Mouse (Mus musculus) hindbrain, embryonic 10.5 days (tissue): Measurements from ENCODE around the gene Zfp358. TPM values are rescaled to one million over a fixed set of nuclear protein-coding genes. Genes with fewer than 3 reads are reported as not detected.

Experiments
- DNase-seq: peaks from one replicate; pipeline ENCODE4 v3.0.0-alpha.2; 2017; ENCODE audit warnings: low spot score
- H3K27ac ChIP-seq: fragments of 300-500 bp; sonication (generic); 2 replicates; pipeline ENCODE4 v1.5.1; 2016; ENCODE audit warnings: mild to moderate bottlenecking, moderate library complexity
- H3K27me3 ChIP-seq: fragments of 300-500 bp; sonication (generic); 2 replicates; pipeline ENCODE4 v1.6.1; 2016; ENCODE audit warnings: mild to moderate bottlenecking; ENCODE audit not compliant: poor library complexity, insufficient read depth, severe bottlenecking
- H3K36me3 ChIP-seq: fragments of 300-500 bp; sonication (generic); 2 replicates; pipeline ENCODE4 v1.6.1; 2016; ENCODE audit warnings: mild to moderate bottlenecking, moderate library complexity
- H3K4me1 ChIP-seq: fragments of 300-500 bp; sonication (generic); replicated peaks from 2 replicates; pipeline ENCODE4 v1.6.1; 2016; ENCODE audit warnings: mild to moderate bottlenecking
- H3K4me3 ChIP-seq: fragments of 300-500 bp; sonication (generic); 2 replicates; pipeline ENCODE4 v1.5.1; 2016; ENCODE audit warnings: mild to moderate bottlenecking, moderate library complexity
- H3K9me3 ChIP-seq: fragments of 300-500 bp; sonication (generic); 2 replicates; pipeline ENCODE4 v1.6.1; 2016; ENCODE audit warnings: mild to moderate bottlenecking, moderate library complexity
- WGBS: fragments of 180-500 bp; shearing (Covaris S2); methylation state at CpG from one replicate; pipeline ENCODE4 v1.1.7; 2016; 5-methylcytosine and 5-hydroxymethylcytosine counted together
- polyA plus RNA-seq: library from polyadenylated mRNA; unstranded; fragments of >200 nt; fragmentation: Nextera tagmentation; extraction: Ambion mirVana; gene quantifications from 2 replicates; pipeline ENCODE4 v1.2.1, GENCODE M21; 2016

The Zfp358 gene
- polyA plus RNA-seq, 1 experiment from 2014 or later = 98.1 TPM

GRCm38 (mm10) chr8:3480221-3480785, 12.6 kb upstream of the Zfp358 start:
- 80% methylated on average over 4 of the region's 4 CpGs for WGBS
- H3K4me3 ChIP-seq = no peak overlapping the region
- H3K4me1 ChIP-seq = peaks cover 6% of the 10 kb centered on the region; the same call in 1 of the 2 replicates
- DNase-seq = no peak
- no peak overlapping the region for H3K27ac ChIP-seq
- H3K36me3 ChIP-seq = no peaks in the 10 kb centered on the region
- no peaks in the 10 kb centered on the region for H3K9me3 ChIP-seq
- peaks cover 24% of the 10 kb centered on the region for H3K27me3 ChIP-seq

- no peak for DNase-seq
- Histone ChIP-seq H3K9me3 (no peaks in the 10 kb centered on the region), H3K4me3 (no peak overlapping the region), H3K27me3 (peaks cover 11% of the 10 kb centered on the region), H3K4me1 (no peaks in the 10 kb centered on the region), H3K36me3 (no peaks in the 10 kb centered on the region), H3K27ac (no peak overlapping the region)
- WGBS = 70% methylated on average over 5 of the region's 5 CpGs
Observed at GRCm38 (mm10) chr8:3481605-3482004, 11.3 kb upstream of the Zfp358 start.

GRCm38 (mm10) chr8:3482240-3482740, 10.6 kb upstream of the Zfp358 start:
- H3K4me1 ChIP-seq = no peaks in the 10 kb centered on the region
- no peaks in the 10 kb centered on the region for H3K36me3 ChIP-seq
- H3K27me3 ChIP-seq = peaks cover 6% of the 10 kb centered on the region; the same call in 1 of the 2 replicates
- DNase-seq = no peak
- no peak overlapping the region for H3K27ac ChIP-seq
- no peak overlapping the region for H3K4me3 ChIP-seq
- WGBS = 91% methylated on average over 22 of the region's 22 CpGs
- H3K9me3 ChIP-seq = no peaks in the 10 kb centered on the region; the same call in 1 of the 2 replicates

DNA sequence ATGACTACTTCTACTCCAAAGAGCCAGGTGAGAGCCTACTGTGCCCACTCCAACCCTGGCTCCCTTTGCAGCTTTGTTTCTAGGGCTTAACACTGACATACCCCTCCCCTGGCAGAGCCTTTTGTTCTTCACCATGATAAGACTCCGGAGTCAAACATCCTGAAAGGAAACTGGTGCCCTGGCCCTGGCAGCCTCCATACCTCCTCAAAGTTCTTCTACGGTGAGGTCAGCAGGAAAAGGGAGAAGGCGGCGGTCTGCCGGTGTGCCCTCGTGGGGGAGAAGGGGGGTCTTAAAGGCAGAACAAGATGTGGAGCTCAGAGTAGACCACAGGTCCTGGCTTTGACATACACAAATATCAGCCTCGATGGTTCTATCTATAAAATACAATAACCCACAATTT, 9.4 kb upstream of the Zfp358 start:
- Histone ChIP-seq H3K4me3 (no peak overlapping the region), H3K4me1 (no peaks in the 10 kb centered on the region), H3K36me3 (no peaks in the 10 kb centered on the region), H3K27me3 (no peaks in the 10 kb centered on the region), H3K27ac (no peak overlapping the region), H3K9me3 (no peaks in the 10 kb centered on the region; the same call in 1 of the 2 replicates)
- DNase-seq = no peak
- 83% methylated on average over 7 of the region's 7 CpGs for WGBS

GRCm38 (mm10) chr8:3485192-3485591, 7.7 kb upstream of the Zfp358 start:
- no peaks in the 10 kb centered on the region for H3K36me3 ChIP-seq
- WGBS = 23% methylated on average over 5 of the region's 5 CpGs
- H3K4me3 ChIP-seq = no peak overlapping the region

DNA sequence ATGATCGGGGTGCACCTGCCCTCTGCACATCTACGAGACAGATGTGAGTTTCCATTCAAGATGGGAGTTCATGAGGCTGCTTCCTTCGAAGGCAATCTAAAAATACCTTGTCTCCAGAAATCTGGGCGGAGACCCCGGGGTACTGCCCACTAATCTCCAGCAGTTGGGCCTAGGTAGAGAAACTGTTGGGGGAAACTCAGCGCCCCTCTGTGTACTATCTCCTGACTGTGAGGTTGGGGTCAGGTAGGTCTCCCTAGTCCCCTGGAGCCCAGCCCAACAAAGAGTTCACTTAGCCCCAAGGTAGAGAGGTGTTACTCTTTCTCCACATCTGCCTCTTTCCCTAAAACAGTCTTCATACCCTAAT, 889 bp downstream of the Zfp358 start:
- no peak for DNase-seq
- H3K4me3 ChIP-seq = peak overlapping the region; percentile 89
- WGBS = 50% methylated on average over 6 of the region's 6 CpGs
- H3K9me3 ChIP-seq = peaks cover 26% of the 10 kb centered on the region
- H3K4me1 ChIP-seq = peaks cover 21% of the 10 kb centered on the region
- peaks cover 45% of the 10 kb centered on the region for H3K36me3 ChIP-seq
- peak overlapping the region; percentile 99 for H3K27ac ChIP-seq
- H3K27me3 ChIP-seq = no peaks in the 10 kb centered on the region

More at GRCm38 (mm10) chr8:3485192-3485591, 7.7 kb upstream of the Zfp358 start:
- no peak for DNase-seq
- H3K27ac ChIP-seq = no peak overlapping the region
- H3K9me3 ChIP-seq = no peaks in the 10 kb centered on the region; the same call in 1 of the 2 replicates
- no peaks in the 10 kb centered on the region for H3K4me1 ChIP-seq
- no peaks in the 10 kb centered on the region for H3K27me3 ChIP-seq

- Histone ChIP-seq H3K4me1 (peaks cover 27% of the 10 kb centered on the region), H3K4me3 (no peak overlapping the region), H3K9me3 (peaks cover 26% of the 10 kb centered on the region), H3K27ac (no peak overlapping the region), H3K27me3 (no peaks in the 10 kb centered on the region), H3K36me3 (peaks cover 45% of the 10 kb centered on the region)
- 94% methylated on average over 44 of the region's 44 CpGs for WGBS
- no peak for DNase-seq
Observed at GRCm38 (mm10) chr8:3495578-3496427, 2.9 kb downstream of the Zfp358 start.

- Histone ChIP-seq H3K27me3 (no peaks in the 10 kb centered on the region), H3K4me3 (no peak overlapping the region)
- WGBS = 90% methylated on average over 15 of the region's 15 CpGs
Observed at GRCm38 (mm10) chr8:3496428-3496748, 3.5 kb downstream of the Zfp358 start.

DNA sequence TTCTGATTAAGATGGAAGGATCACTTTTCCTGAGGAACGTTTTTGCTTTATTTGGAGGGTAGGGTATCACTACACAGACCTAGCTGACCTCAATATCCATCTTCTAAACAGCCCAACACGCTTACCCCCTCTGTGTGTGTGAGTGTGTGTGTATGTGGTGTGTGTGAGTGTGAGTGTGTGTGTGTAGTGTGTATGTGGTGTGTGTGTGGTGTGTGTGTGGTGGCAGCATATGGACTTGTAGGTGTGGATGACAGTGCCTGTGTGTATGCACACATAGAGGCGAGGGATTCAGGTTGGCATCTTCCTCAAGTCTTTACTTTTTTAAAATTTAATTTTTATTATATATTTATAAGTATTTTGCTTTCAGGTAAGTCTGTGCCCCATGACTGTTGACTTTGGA, 5.6 kb downstream of the Zfp358 start:
- peaks cover 22% of the 10 kb centered on the region for H3K9me3 ChIP-seq
- no peak overlapping the region for H3K27ac ChIP-seq
- H3K4me1 ChIP-seq = peaks cover 36% of the 10 kb centered on the region
- H3K4me3 ChIP-seq = no peak overlapping the region
- 94% methylated on average over 3 of the region's 3 CpGs for WGBS
- peaks cover 45% of the 10 kb centered on the region for H3K36me3 ChIP-seq
- no peak for DNase-seq
- H3K27me3 ChIP-seq = no peaks in the 10 kb centered on the region

More at GRCm38 (mm10) chr8:3496428-3496748, 3.5 kb downstream of the Zfp358 start:
- H3K4me1 ChIP-seq = peaks cover 33% of the 10 kb centered on the region
- H3K36me3 ChIP-seq = peaks cover 45% of the 10 kb centered on the region
- no peak overlapping the region for H3K27ac ChIP-seq
- H3K9me3 ChIP-seq = peaks cover 26% of the 10 kb centered on the region
- no peak for DNase-seq

- no peak for DNase-seq
- no peaks in the 10 kb centered on the region for H3K27me3 ChIP-seq
- WGBS = 11% methylated on average over 8 of the region's 8 CpGs
- H3K4me3 ChIP-seq = peak overlapping the region; percentile 83
- peaks cover 28% of the 10 kb centered on the region for H3K4me1 ChIP-seq
- H3K36me3 ChIP-seq = peaks cover 42% of the 10 kb centered on the region
- H3K27ac ChIP-seq = peak overlapping the region; percentile 95
- H3K9me3 ChIP-seq = peaks cover 19% of the 10 kb centered on the region
Observed at GRCm38 (mm10) chr8:3499751-3500150, 6.8 kb downstream of the Zfp358 start.

- under 1% methylated on average over 70 of the region's 70 CpGs for WGBS
- Histone ChIP-seq H3K27ac (peak within 1 kb of the TSS; percentile 95), H3K4me1 (peaks cover 28% of the 10 kb centered on the region), H3K27me3 (no peaks in the 10 kb centered on the region), H3K4me3 (peak within 1 kb of the TSS; percentile 83), H3K9me3 (peaks cover 12% of the 10 kb centered on the region), H3K36me3 (peaks cover 38% of the 10 kb centered on the region)
- DNase-seq = peak; percentile 99
Observed at GRCm38 (mm10) chr8:3500235-3501090, 7.5 kb downstream of the Zfp358 start, which contains the start of gene Mcoln1. TSS of gene Mcoln1 (plus strand) at chr8:3500457.

DNA sequence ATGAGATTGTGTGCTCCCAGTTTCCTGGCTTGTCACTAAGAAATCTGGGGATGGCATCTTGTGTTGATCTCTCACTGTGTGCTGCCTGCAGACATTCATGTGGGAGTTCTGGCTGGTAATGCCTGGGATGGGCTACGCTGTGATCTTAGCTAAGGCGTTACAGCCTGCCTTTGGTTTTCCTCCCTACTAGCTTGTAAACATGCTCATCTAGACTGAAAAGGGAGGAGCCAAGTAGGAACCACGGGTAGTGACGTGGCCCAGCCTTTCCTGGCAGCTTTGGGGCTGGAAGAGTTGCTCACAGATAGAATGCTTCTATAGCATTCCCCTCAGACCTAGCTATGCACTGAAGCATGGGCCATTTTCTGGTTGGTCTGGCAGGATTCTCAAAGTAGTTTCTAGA, 9.3 kb downstream of the Zfp358 start:
- WGBS = 83% methylated on average over 4 of the region's 4 CpGs
- Histone ChIP-seq H3K4me3 (no peak overlapping the region), H3K27me3 (no peaks in the 10 kb centered on the region), H3K36me3 (peaks cover 38% of the 10 kb centered on the region), H3K4me1 (peaks cover 21% of the 10 kb centered on the region), H3K9me3 (no peaks in the 10 kb centered on the region), H3K27ac (no peak overlapping the region)
- no peak for DNase-seq
